Mouse (Mus musculus) liver, embryonic 12.5 days (tissue): Measurements from ENCODE around the gene Slc12a9. TPM values are rescaled to one million over a fixed set of nuclear protein-coding genes. Genes with fewer than 3 reads are reported as not detected.

Experiments used
- ATAC-seq: fragments of 200-750 bp; cut with Nextera tagmentation; 2 replicates; pipeline ENCODE4 v1.8.0; 2017; ENCODE audit warnings: moderate number of reproducible peaks, mild to moderate bottlenecking, moderate library complexity
- H3K27ac ChIP-seq: fragments of 300-500 bp; sonication (generic); 2 replicates; pipeline ENCODE4 v1.5.1; 2016; ENCODE audit warnings: mild to moderate bottlenecking
- H3K27me3 ChIP-seq: fragments of 300-500 bp; sonication (generic); replicated peaks from 2 replicates; pipeline ENCODE4 v1.6.1; 2016; ENCODE audit warnings: mild to moderate bottlenecking, moderate library complexity
- H3K36me3 ChIP-seq: fragments of 300-500 bp; sonication (generic); 2 replicates; pipeline ENCODE4 v1.6.1; 2016; ENCODE audit warnings: mild to moderate bottlenecking, moderate library complexity
- H3K4me1 ChIP-seq: fragments of 300-500 bp; sonication (generic); 2 replicates; pipeline ENCODE4 v1.6.1; 2016
- H3K4me2 ChIP-seq: fragments of 300-500 bp; sonication (generic); 2 replicates; pipeline ENCODE4 v1.6.1; 2016; ENCODE audit warnings: mild to moderate bottlenecking, moderate library complexity
- H3K4me3 ChIP-seq: fragments of 300-500 bp; sonication (generic); 2 replicates; pipeline ENCODE4 v1.5.1; 2016; ENCODE audit warnings: mild to moderate bottlenecking, moderate library complexity
- H3K9ac ChIP-seq: fragments of 300-500 bp; sonication (generic); 2 replicates; pipeline ENCODE4 v1.6.1; 2016; ENCODE audit warnings: mild to moderate bottlenecking, moderate library complexity
- H3K9me3 ChIP-seq: fragments of 300-500 bp; sonication (generic); replicated peaks from 2 replicates; pipeline ENCODE4 v1.6.1; 2016; ENCODE audit warnings: mild to moderate bottlenecking, moderate library complexity
- WGBS: fragments of 180-500 bp; shearing (Covaris S2); methylation state at CpG from one replicate; pipeline ENCODE4 v1.1.7; 2016; ENCODE audit not compliant: insufficient replicate concordance; 5-methylcytosine and 5-hydroxymethylcytosine counted together
- polyA plus RNA-seq: library from polyadenylated mRNA; unstranded; fragments of >200 nt; fragmentation: Nextera tagmentation; extraction: Ambion mirVana; gene quantifications from 2 replicates; pipeline ENCODE4 v1.2.1, GENCODE M21; 2016

Slc12a9 gene
- polyA plus RNA-seq, 1 experiment from 2014 or later = 5.0 TPM

GRCm38 (mm10) chr5:137354091-137354490 lies 20.7 kb upstream of the Slc12a9 start:
- peaks cover 38% of the 10 kb centered on the region for H3K36me3 ChIP-seq
- no peak overlapping the region for H3K27ac ChIP-seq
- no peak overlapping the region for H3K9ac ChIP-seq
- H3K4me3 ChIP-seq = no peak overlapping the region
- H3K4me1 ChIP-seq = peaks cover 10% of the 10 kb centered on the region
- no peak overlapping the region for H3K4me2 ChIP-seq
- WGBS = 70% methylated on average over 17 of the region's 17 CpGs
- H3K9me3 ChIP-seq = no peaks in the 10 kb centered on the region
- H3K27me3 ChIP-seq = peaks cover 47% of the 10 kb centered on the region
- no peak for ATAC-seq

- Histone ChIP-seq H3K9me3 (no peaks in the 10 kb centered on the region), H3K9ac (peak overlapping the region; percentile 28; the same call in 1 of the 2 replicates), H3K4me3 (peak overlapping the region; percentile 61), H3K27me3 (peaks cover 65% of the 10 kb centered on the region), H3K4me1 (peaks cover 18% of the 10 kb centered on the region), H3K4me2 (peak overlapping the region; percentile 61), H3K27ac (no peak overlapping the region), H3K36me3 (peaks cover 32% of the 10 kb centered on the region)
- ATAC-seq = no peak
- WGBS = 31% methylated on average over 16 of the region's 16 CpGs
Observed at GRCm38 (mm10) chr5:137352011-137352975, 18.9 kb upstream of the Slc12a9 start.

GRCm38 (mm10) chr5:137351394-137351793 lies 18.0 kb upstream of the Slc12a9 start:
- H3K27me3 ChIP-seq = peaks cover 73% of the 10 kb centered on the region
- 33% methylated on average over 4 of the region's 4 CpGs for WGBS
- peak overlapping the region; percentile 61 for H3K4me3 ChIP-seq
- peaks cover 25% of the 10 kb centered on the region for H3K4me1 ChIP-seq
- H3K36me3 ChIP-seq = peaks cover 27% of the 10 kb centered on the region
- peak overlapping the region; percentile 71; the same call in 1 of the 2 replicates for H3K9ac ChIP-seq
- no peaks in the 10 kb centered on the region for H3K9me3 ChIP-seq
- H3K4me2 ChIP-seq = peak overlapping the region; percentile 61
- H3K27ac ChIP-seq = peak overlapping the region; percentile 1; the same call in 1 of the 2 replicates
- no peak for ATAC-seq

- H3K27ac ChIP-seq = peak overlapping the region; percentile 73; the same call in 1 of the 2 replicates
- peaks cover 25% of the 10 kb centered on the region for H3K4me1 ChIP-seq
- no peaks in the 10 kb centered on the region for H3K9me3 ChIP-seq
- peak overlapping the region; percentile 61 for H3K4me3 ChIP-seq
- H3K27me3 ChIP-seq = peaks cover 73% of the 10 kb centered on the region
- peak overlapping the region; percentile 71 for H3K9ac ChIP-seq
- no peak for ATAC-seq
- peak overlapping the region; percentile 61 for H3K4me2 ChIP-seq
- H3K36me3 ChIP-seq = peaks cover 23% of the 10 kb centered on the region
- 13% methylated on average over 8 of the region's 8 CpGs for WGBS
Observed at GRCm38 (mm10) chr5:137351058-137351380, 17.6 kb upstream of the Slc12a9 start.

GRCm38 (mm10) chr5:137350205-137351057 lies 17.0 kb upstream of the Slc12a9 start:
- H3K27ac ChIP-seq = peak overlapping the region; percentile 73
- H3K4me1 ChIP-seq = peaks cover 25% of the 10 kb centered on the region
- WGBS = 2% methylated on average over 55 of the region's 55 CpGs
- H3K4me2 ChIP-seq = peak overlapping the region; percentile 61
- H3K9me3 ChIP-seq = no peaks in the 10 kb centered on the region
- peaks cover 78% of the 10 kb centered on the region for H3K27me3 ChIP-seq
- peak overlapping the region; percentile 71 for H3K9ac ChIP-seq
- peak; percentile 28; the same call in 1 of the 2 replicates for ATAC-seq
- peaks cover 17% of the 10 kb centered on the region; the same call in 1 of the 2 replicates for H3K36me3 ChIP-seq
- H3K4me3 ChIP-seq = peak overlapping the region; percentile 61

GRCm38 (mm10) chr5:137349384-137350204 lies 16.2 kb upstream of the Slc12a9 start, which contains the start of gene Ephb4:
Ephb4 (plus strand) TSS chr5:137350109.
- H3K4me1 ChIP-seq = peaks cover 25% of the 10 kb centered on the region

GRCm38 (mm10) chr5:137348482-137349383 lies 15.3 kb upstream of the Slc12a9 start:
- peak overlapping the region; percentile 70 for H3K27ac ChIP-seq
- H3K4me1 ChIP-seq = peaks cover 25% of the 10 kb centered on the region
- H3K4me2 ChIP-seq = peak overlapping the region; percentile 61
- 2% methylated on average over 33 of the region's 33 CpGs for WGBS
- peak overlapping the region; percentile 61 for H3K4me3 ChIP-seq
- peaks cover 72% of the 10 kb centered on the region for H3K27me3 ChIP-seq
- H3K9ac ChIP-seq = no peak overlapping the region
- no peaks in the 10 kb centered on the region for H3K9me3 ChIP-seq
- peak; percentile 20 for ATAC-seq
- H3K36me3 ChIP-seq = peaks cover 2% of the 10 kb centered on the region; the same call in 1 of the 2 replicates

More at GRCm38 (mm10) chr5:137349384-137350204, 16.2 kb upstream of the Slc12a9 start, which contains the start of gene Ephb4:
- Histone ChIP-seq H3K36me3 (peaks cover 9% of the 10 kb centered on the region; the same call in 1 of the 2 replicates), H3K9me3 (no peaks in the 10 kb centered on the region), H3K9ac (peak within 1 kb of the TSS; percentile 71), H3K27me3 (peaks cover 78% of the 10 kb centered on the region), H3K4me2 (peak within 1 kb of the TSS; percentile 61), H3K27ac (peak within 1 kb of the TSS; percentile 73), H3K4me3 (peak within 1 kb of the TSS; percentile 61)
- peak; percentile 83 for ATAC-seq
- WGBS = 1% methylated on average over 30 of the region's 32 CpGs

GRCm38 (mm10) chr5:137347856-137348255 lies 14.5 kb upstream of the Slc12a9 start:
- 13% methylated on average over 7 of the region's 7 CpGs for WGBS
- Histone ChIP-seq H3K27me3 (peaks cover 69% of the 10 kb centered on the region), H3K4me2 (peak overlapping the region; percentile 61), H3K27ac (peak overlapping the region; percentile 70), H3K9ac (no peak overlapping the region), H3K4me1 (peaks cover 22% of the 10 kb centered on the region), H3K36me3 (no peaks in the 10 kb centered on the region), H3K4me3 (no peak overlapping the region), H3K9me3 (no peaks in the 10 kb centered on the region)
- ATAC-seq = no peak

- no peak for ATAC-seq
- H3K9ac ChIP-seq = no peak overlapping the region
- peaks cover 15% of the 10 kb centered on the region for H3K4me1 ChIP-seq
- no peaks in the 10 kb centered on the region for H3K9me3 ChIP-seq
- H3K36me3 ChIP-seq = no peaks in the 10 kb centered on the region
- no peak overlapping the region for H3K4me3 ChIP-seq
- H3K27me3 ChIP-seq = peaks cover 60% of the 10 kb centered on the region
- peak overlapping the region; percentile 76 for H3K27ac ChIP-seq
- WGBS = 49% methylated on average over 4 of the region's 4 CpGs
- no peak overlapping the region for H3K4me2 ChIP-seq
Observed at GRCm38 (mm10) chr5:137346983-137347382, 13.6 kb upstream of the Slc12a9 start.

- no peak for ATAC-seq
- no peak overlapping the region for H3K4me3 ChIP-seq
- no peaks in the 10 kb centered on the region for H3K9me3 ChIP-seq
- no peak overlapping the region; the same call in 1 of the 2 replicates for H3K9ac ChIP-seq
- H3K27me3 ChIP-seq = peaks cover 54% of the 10 kb centered on the region
- peak overlapping the region; percentile 76 for H3K27ac ChIP-seq
- 41% methylated on average over 1 of the region's 1 CpGs for WGBS
- H3K4me1 ChIP-seq = peaks cover 15% of the 10 kb centered on the region
- H3K4me2 ChIP-seq = no peak overlapping the region
- H3K36me3 ChIP-seq = no peaks in the 10 kb centered on the region
Observed at GRCm38 (mm10) chr5:137346388-137346787, 13.0 kb upstream of the Slc12a9 start.
